Mouse (Mus musculus): ENCODE measurements around the gene Lepr.

- TF ChIP-seq CTCF (IDR thresholded peaks at IDR 0.05; ENCODE audit: low read depth) (no peak), EP300 (optimal IDR thresholded peaks at IDR 0.05) (no peak)
Measured at GRCm38 (mm10) chr4:101760490-101760889, 43.3 kb downstream of the Lepr start.
